Mouse (Mus musculus): ENCODE data around the gene Olfr12. TPM values are rescaled to one million over a fixed set of nuclear protein-coding genes. Genes with fewer than 3 reads are reported as not detected.

The Olfr12 gene
- polyA plus RNA-seq, 1 experiment from 2014 or later, result not detected

- 62% methylated on average over 2 of the region's 2 CpGs for WGBS
- H3K4me2 ChIP-seq (ENCODE audit: low read depth, low read length, severe bottlenecking), result no peak overlapping the region
- ATAC-seq (replicated peaks; ENCODE audit: low FRiP score), result no peak
- no peak overlapping the region for H3K27ac ChIP-seq (ENCODE audit: low read depth, low read length)
- no peak for DNase-seq (ENCODE audit: low spot score)
- H3K4me3 ChIP-seq (ENCODE audit: low read depth, low read length), result no peak overlapping the region
- H3K9ac ChIP-seq (ENCODE audit: low read length), result no peak overlapping the region
- H3K4me1 ChIP-seq (replicated peaks; ENCODE audit: control insufficient read depth, insufficient read depth, low read length), result no peaks in the 10 kb centered on the region
- H3K27me3 ChIP-seq (ENCODE audit: control insufficient read depth, insufficient read depth, low read length), result no peaks in the 10 kb centered on the region
- H3K9me3 ChIP-seq (ENCODE audit: control insufficient read depth, low read length), result no peaks in the 10 kb centered on the region
- no peaks in the 10 kb centered on the region for H3K36me3 ChIP-seq (ENCODE audit: control insufficient read depth, insufficient read depth, low read length)
Observed at GRCm38 (mm10) chr1:92654676-92655075, 37.1 kb downstream of the Olfr12 start.

GRCm38 (mm10) chr1:92657025-92657820 lies 39.6 kb downstream of the Olfr12 start:
- DNase-seq (ENCODE audit: low spot score), result no peak
- H3K4me3 ChIP-seq (ENCODE audit: low read depth, low read length), result no peak overlapping the region
- 84% methylated on average over 11 of the region's 11 CpGs for WGBS
- H3K4me1 ChIP-seq (replicated peaks; ENCODE audit: control insufficient read depth, insufficient read depth, low read length), result no peaks in the 10 kb centered on the region
- H3K27ac ChIP-seq (ENCODE audit: low read depth, low read length), result no peak overlapping the region
- no peak overlapping the region for H3K9ac ChIP-seq (ENCODE audit: low read length)
- no peaks in the 10 kb centered on the region for H3K9me3 ChIP-seq (ENCODE audit: control insufficient read depth, low read length)
- H3K4me2 ChIP-seq (ENCODE audit: low read depth, low read length, severe bottlenecking), result no peak overlapping the region
- no peaks in the 10 kb centered on the region for H3K27me3 ChIP-seq (ENCODE audit: control insufficient read depth, insufficient read depth, low read length)
- no peak for ATAC-seq (replicated peaks; ENCODE audit: low FRiP score)
- H3K36me3 ChIP-seq (ENCODE audit: control insufficient read depth, insufficient read depth, low read length), result no peaks in the 10 kb centered on the region

- DNase-seq (ENCODE audit: low spot score), result no peak
- H3K4me3 ChIP-seq (ENCODE audit: low read depth, low read length), result no peak overlapping the region
- no peaks in the 10 kb centered on the region for H3K36me3 ChIP-seq (ENCODE audit: control insufficient read depth, insufficient read depth, low read length)
- 71% methylated on average over 5 of the region's 5 CpGs for WGBS
- no peaks in the 10 kb centered on the region for H3K9me3 ChIP-seq (ENCODE audit: control insufficient read depth, low read length)
- no peak overlapping the region for H3K27ac ChIP-seq (ENCODE audit: low read depth, low read length)
- ATAC-seq (replicated peaks; ENCODE audit: low FRiP score), result no peak
- H3K4me1 ChIP-seq (replicated peaks; ENCODE audit: control insufficient read depth, insufficient read depth, low read length), result no peaks in the 10 kb centered on the region
- H3K4me2 ChIP-seq (ENCODE audit: low read depth, low read length, severe bottlenecking), result no peak overlapping the region
- H3K9ac ChIP-seq (ENCODE audit: low read length), result no peak overlapping the region
- no peaks in the 10 kb centered on the region for H3K27me3 ChIP-seq (ENCODE audit: control insufficient read depth, insufficient read depth, low read length)
Observed at GRCm38 (mm10) chr1:92659392-92659791, 41.8 kb downstream of the Olfr12 start.

- DNase-seq (ENCODE audit: low spot score) (no peak), ATAC-seq (replicated peaks; ENCODE audit: low FRiP score) (no peak)
- H3K4me1 ChIP-seq (replicated peaks; ENCODE audit: control insufficient read depth, insufficient read depth, low read length), result no peaks in the 10 kb centered on the region
- no peaks in the 10 kb centered on the region for H3K36me3 ChIP-seq (ENCODE audit: control insufficient read depth, insufficient read depth, low read length)
- no peak overlapping the region for H3K9ac ChIP-seq (ENCODE audit: low read length)
- 88% methylated on average over 6 of the region's 6 CpGs for WGBS
- no peak overlapping the region for H3K4me3 ChIP-seq (ENCODE audit: low read depth, low read length)
- H3K9me3 ChIP-seq (ENCODE audit: control insufficient read depth, low read length), result no peaks in the 10 kb centered on the region
- no peaks in the 10 kb centered on the region for H3K27me3 ChIP-seq (ENCODE audit: control insufficient read depth, insufficient read depth, low read length)
- H3K4me2 ChIP-seq (ENCODE audit: low read depth, low read length, severe bottlenecking), result no peak overlapping the region
- no peak overlapping the region for H3K27ac ChIP-seq (ENCODE audit: low read depth, low read length)
Observed at GRCm38 (mm10) chr1:92667106-92667505, 49.5 kb downstream of the Olfr12 start.

GRCm38 (mm10) chr1:92669430-92669829 lies 51.8 kb downstream of the Olfr12 start:
- Histone ChIP-seq H3K27ac (ENCODE audit: low read depth, low read length) (no peak overlapping the region), H3K4me1 (replicated peaks; ENCODE audit: control insufficient read depth, insufficient read depth, low read length) (no peaks in the 10 kb centered on the region), H3K36me3 (ENCODE audit: control insufficient read depth, insufficient read depth, low read length) (no peaks in the 10 kb centered on the region), H3K9me3 (ENCODE audit: control insufficient read depth, low read length) (no peaks in the 10 kb centered on the region), H3K4me2 (ENCODE audit: low read depth, low read length, severe bottlenecking) (no peak overlapping the region), H3K4me3 (ENCODE audit: low read depth, low read length) (no peak overlapping the region), H3K9ac (ENCODE audit: low read length) (no peak overlapping the region), H3K27me3 (ENCODE audit: control insufficient read depth, insufficient read depth, low read length) (no peaks in the 10 kb centered on the region)
- DNase-seq (ENCODE audit: low spot score) (no peak), ATAC-seq (replicated peaks; ENCODE audit: low FRiP score) (no peak)
- 91% methylated on average over 3 of the region's 3 CpGs for WGBS

GRCm38 (mm10) chr1:92671326-92671725 lies 53.7 kb downstream of the Olfr12 start:
- 85% methylated on average over 4 of the region's 4 CpGs for WGBS
- DNase-seq (ENCODE audit: low spot score), result no peak
- Histone ChIP-seq H3K9ac (ENCODE audit: low read length) (no peak overlapping the region), H3K4me2 (ENCODE audit: low read depth, low read length, severe bottlenecking) (no peak overlapping the region), H3K4me3 (ENCODE audit: low read depth, low read length) (no peak overlapping the region), H3K9me3 (ENCODE audit: control insufficient read depth, low read length) (no peaks in the 10 kb centered on the region), H3K27ac (ENCODE audit: low read depth, low read length) (no peak overlapping the region), H3K4me1 (replicated peaks; ENCODE audit: control insufficient read depth, insufficient read depth, low read length) (no peaks in the 10 kb centered on the region), H3K27me3 (ENCODE audit: control insufficient read depth, insufficient read depth, low read length) (no peaks in the 10 kb centered on the region), H3K36me3 (ENCODE audit: control insufficient read depth, insufficient read depth, low read length) (no peaks in the 10 kb centered on the region)
- no peak for ATAC-seq (replicated peaks; ENCODE audit: low FRiP score)

Other genes starting within 250 kb of the Olfr12 start
- 262 and 271 TPM in 2 replicates for gene Ndufa10, start 143.9 kb upstream of the Olfr12 start, polyA plus RNA-seq (2014; fragmentation: Nextera tagmentation; extraction: Ambion mirVana)
- not detected in 2 replicates for gene Olfr1416, start 132.7 kb upstream of the Olfr12 start, polyA plus RNA-seq (2014; fragmentation: Nextera tagmentation; extraction: Ambion mirVana)
- gene Olfr1415, start 121.7 kb upstream of the Olfr12 start, polyA plus RNA-seq (2014; fragmentation: Nextera tagmentation; extraction: Ambion mirVana), result not detected in 2 replicates
- not detected in 2 replicates for gene Olfr1414, start 99.1 kb upstream of the Olfr12 start, polyA plus RNA-seq (2014; fragmentation: Nextera tagmentation; extraction: Ambion mirVana)
- gene Olfr1413, start 46.5 kb upstream of the Olfr12 start, polyA plus RNA-seq (2014; fragmentation: Nextera tagmentation; extraction: Ambion mirVana), result not detected in 2 replicates
- gene Olfr1412, start 32.0 kb upstream of the Olfr12 start, polyA plus RNA-seq (2014; fragmentation: Nextera tagmentation; extraction: Ambion mirVana), result not detected in 2 replicates
- not detected in 2 replicates for gene Olfr1411, start 23.4 kb upstream of the Olfr12 start, polyA plus RNA-seq (2014; fragmentation: Nextera tagmentation; extraction: Ambion mirVana)
- gene Olfr1410, start 12.0 kb upstream of the Olfr12 start, polyA plus RNA-seq (2014; fragmentation: Nextera tagmentation; extraction: Ambion mirVana), result not detected in 2 replicates
- gene Cops9, start 24.2 kb downstream of the Olfr12 start, polyA plus RNA-seq (2014; fragmentation: Nextera tagmentation; extraction: Ambion mirVana), result 346 and 366 TPM in 2 replicates
- gene Otos, start 31.1 kb downstream of the Olfr12 start, polyA plus RNA-seq (2014; fragmentation: Nextera tagmentation; extraction: Ambion mirVana), result not detected in 2 replicates
- gene Gpc1, start 213.9 kb downstream of the Olfr12 start, polyA plus RNA-seq (2014; fragmentation: Nextera tagmentation; extraction: Ambion mirVana), result 139 and 154 TPM in 2 replicates

Data from forebrain, embryonic 11.5 days (tissue).